Mouse (Mus musculus): ENCODE results near the gene Actr6. TPM values are rescaled to one million over a fixed set of nuclear protein-coding genes. Genes with fewer than 3 reads are reported as not detected.
A peak's percentile ranks its signal among the peaks of the same experiment; 100 is the strongest.

Actr6 gene
- polyA plus RNA-seq, 1 experiment from 2014 or later, result 51.2 TPM

- Histone ChIP-seq H3K27me3 (no peaks in the 10 kb centered on the region), H3K4me3 (replicated peaks) (no peak overlapping the region), H3K27ac (no peak overlapping the region), H3K4me1 (replicated peaks) (peaks cover 14% of the 10 kb centered on the region), H3K9ac (replicated peaks) (no peak overlapping the region), H3K9me3 (no peaks in the 10 kb centered on the region), H3K4me2 (replicated peaks) (no peak overlapping the region), H3K36me3 (no peaks in the 10 kb centered on the region)
- WGBS, result 95% methylated on average over 1 of the region's 1 CpGs
- no peak for ATAC-seq
Observed at GRCm38 (mm10) chr10:89747911-89748310, 15.8 kb upstream of the Actr6 start.

DNA sequence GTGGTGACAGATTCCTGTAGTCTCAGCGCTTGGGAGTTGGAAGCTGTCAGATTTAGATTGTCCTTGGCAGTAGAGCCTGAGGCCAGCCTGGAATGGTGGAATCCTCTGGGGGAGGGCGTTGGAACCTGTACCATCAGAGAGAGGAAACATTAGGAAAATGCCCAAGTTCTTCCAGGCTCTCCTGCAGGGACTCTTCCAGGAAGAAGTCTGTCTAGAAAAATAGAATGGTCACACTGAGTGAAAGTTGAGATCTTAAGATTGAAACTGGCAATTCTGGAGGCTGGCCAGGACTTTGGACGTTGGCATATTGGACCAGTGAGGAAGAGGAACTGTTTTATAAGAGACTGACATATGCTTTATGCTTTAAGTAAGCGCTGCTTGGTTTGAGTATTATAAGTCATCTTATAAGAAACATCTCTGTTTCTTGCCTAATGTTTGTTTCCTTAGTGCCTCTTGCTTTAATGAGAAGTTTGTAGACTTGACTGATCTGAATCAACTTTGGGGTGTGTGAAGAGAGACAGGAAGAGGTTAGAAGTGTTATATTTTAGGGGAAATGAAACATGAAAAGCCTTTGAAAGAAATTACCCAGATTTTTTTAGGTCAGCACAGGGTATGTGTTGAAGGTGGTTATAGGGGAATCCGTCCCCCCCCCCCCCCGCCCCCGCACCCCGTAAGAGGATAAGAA lies 15.3 kb upstream of the Actr6 start:
- H3K9ac ChIP-seq (replicated peaks), result no peak overlapping the region
- H3K4me1 ChIP-seq (replicated peaks), result peaks cover 14% of the 10 kb centered on the region
- H3K4me2 ChIP-seq (replicated peaks), result no peak overlapping the region
- H3K36me3 ChIP-seq, result no peaks in the 10 kb centered on the region
- H3K9me3 ChIP-seq, result no peaks in the 10 kb centered on the region
- ATAC-seq, result no peak
- H3K4me3 ChIP-seq (replicated peaks), result no peak overlapping the region
- no peak overlapping the region for H3K27ac ChIP-seq
- H3K27me3 ChIP-seq, result no peaks in the 10 kb centered on the region
- 96% methylated on average over 8 of the region's 8 CpGs for WGBS

DNA sequence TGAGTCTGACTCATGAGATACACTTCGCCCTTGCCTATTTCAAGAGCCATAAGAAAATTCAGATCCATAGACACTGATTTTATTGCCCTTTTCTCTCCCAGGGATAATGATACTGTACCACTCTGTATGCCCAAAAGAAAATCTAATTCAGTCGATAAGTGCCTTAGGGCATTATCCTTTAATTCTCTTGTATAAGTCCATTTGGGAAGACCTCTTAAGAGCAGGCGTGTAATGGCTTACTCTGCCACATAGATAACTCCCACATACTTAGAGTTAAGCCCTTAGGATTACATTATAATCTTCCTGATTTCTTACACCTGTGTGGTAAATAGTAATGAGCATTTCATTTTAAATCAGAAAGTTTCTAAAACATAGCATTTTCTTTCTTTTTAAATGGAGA lies 14.5 kb upstream of the Actr6 start:
- Histone ChIP-seq H3K27me3 (no peaks in the 10 kb centered on the region), H3K4me3 (replicated peaks) (no peak overlapping the region), H3K27ac (no peak overlapping the region), H3K36me3 (no peaks in the 10 kb centered on the region), H3K4me2 (replicated peaks) (peak overlapping the region; percentile 28; the same call in 1 of the 2 replicates), H3K9ac (replicated peaks) (no peak overlapping the region), H3K4me1 (replicated peaks) (peaks cover 14% of the 10 kb centered on the region), H3K9me3 (no peaks in the 10 kb centered on the region)
- no peak for ATAC-seq
- 62% methylated on average over 3 of the region's 3 CpGs for WGBS

DNA sequence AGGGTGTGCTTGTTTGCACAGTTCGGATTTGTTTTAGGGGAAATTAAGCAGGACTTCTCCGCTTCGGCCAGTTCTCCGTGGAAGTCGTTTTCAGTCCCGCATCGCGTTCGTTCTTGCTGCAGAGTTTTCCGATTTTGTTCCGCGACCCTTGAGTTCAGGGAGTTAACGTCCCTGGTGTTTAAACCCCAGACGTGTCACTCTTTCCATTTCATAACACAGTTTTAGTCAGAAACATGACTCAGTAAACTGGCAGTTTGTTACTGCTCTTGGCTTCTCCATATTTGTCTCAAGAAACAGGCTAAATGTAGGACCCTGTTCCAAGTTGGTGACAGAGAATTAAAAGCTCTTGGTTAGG lies 13.5 kb upstream of the Actr6 start:
- peak overlapping the region; percentile 78 for H3K4me2 ChIP-seq (replicated peaks)
- peak overlapping the region; percentile 93 for H3K9ac ChIP-seq (replicated peaks)
- H3K36me3 ChIP-seq, result no peaks in the 10 kb centered on the region
- no peaks in the 10 kb centered on the region for H3K27me3 ChIP-seq
- no peaks in the 10 kb centered on the region for H3K9me3 ChIP-seq
- peak overlapping the region; percentile 95; the same call in 1 of the 2 replicates for H3K27ac ChIP-seq
- H3K4me1 ChIP-seq (replicated peaks), result peaks cover 14% of the 10 kb centered on the region
- WGBS, result under 1% methylated on average over 14 of the region's 14 CpGs
- H3K4me3 ChIP-seq (replicated peaks), result peak overlapping the region; percentile 93
- no peak for ATAC-seq

DNA sequence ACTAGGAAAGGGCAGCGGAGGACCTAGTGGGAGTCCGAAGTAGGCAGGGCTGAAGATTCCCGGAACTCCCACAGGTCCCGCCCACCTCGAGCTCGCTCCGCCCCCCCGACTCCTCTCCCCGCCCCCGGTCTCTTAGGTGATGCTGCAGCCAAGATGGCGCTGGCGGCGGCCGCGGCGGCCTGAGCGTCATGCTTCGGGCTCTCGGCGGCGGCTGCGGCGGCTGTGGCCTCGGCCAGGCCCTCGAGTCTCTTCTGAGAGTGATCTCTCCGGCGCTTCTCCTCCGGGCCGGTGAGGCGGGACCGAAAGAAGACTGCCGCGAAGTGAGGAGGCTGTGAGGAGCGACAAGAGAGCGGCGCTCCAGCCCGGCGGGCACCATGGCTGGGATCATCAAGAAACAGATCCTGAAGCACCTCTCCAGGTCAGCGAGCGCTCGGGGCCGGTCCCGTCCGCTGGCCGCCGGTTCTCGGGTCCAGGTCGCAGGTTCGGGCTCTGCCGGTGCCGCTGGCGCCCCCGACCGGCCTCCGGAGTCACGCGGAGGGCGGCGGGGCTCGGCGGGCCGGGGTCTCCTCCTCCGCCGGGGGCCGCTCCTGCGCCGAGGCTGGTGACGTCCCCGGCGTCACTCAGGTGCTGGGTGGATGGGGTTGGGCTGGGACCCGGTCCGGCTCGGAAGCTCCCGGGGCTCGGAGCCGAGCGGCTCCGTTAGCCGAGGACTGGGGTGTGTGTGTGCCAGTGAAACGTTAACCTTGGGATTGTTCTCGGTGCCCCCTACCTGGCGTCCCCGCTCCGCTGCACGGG lies 13.0 kb upstream of the Actr6 start, which contains the start of gene Uhrf1bp1l:
Gene Uhrf1bp1l, plus strand, starts transcription at position 121 of the 795 bp plus-strand sequence.
- H3K27me3 ChIP-seq, result no peaks in the 10 kb centered on the region
- peak within 1 kb of the TSS; percentile 78 for H3K4me2 ChIP-seq (replicated peaks)
- peak within 1 kb of the TSS; percentile 93 for H3K4me3 ChIP-seq (replicated peaks)
- WGBS, result under 1% methylated on average over 85 of the region's 85 CpGs
- no peaks in the 10 kb centered on the region for H3K36me3 ChIP-seq
- peak within 1 kb of the TSS; percentile 95 for H3K27ac ChIP-seq
- H3K9ac ChIP-seq (replicated peaks), result peak within 1 kb of the TSS; percentile 93
- peaks cover 14% of the 10 kb centered on the region for H3K4me1 ChIP-seq (replicated peaks)
- H3K9me3 ChIP-seq, result no peaks in the 10 kb centered on the region
- peak; percentile 94 for ATAC-seq

GRCm38 (mm10) chr10:89744341-89744740 lies 12.2 kb upstream of the Actr6 start:
- Histone ChIP-seq H3K9ac (replicated peaks) (no peak overlapping the region), H3K4me1 (replicated peaks) (peaks cover 14% of the 10 kb centered on the region), H3K4me2 (replicated peaks) (peak overlapping the region; percentile 78), H3K36me3 (no peaks in the 10 kb centered on the region), H3K4me3 (replicated peaks) (peak overlapping the region; percentile 93), H3K27me3 (no peaks in the 10 kb centered on the region), H3K9me3 (no peaks in the 10 kb centered on the region), H3K27ac (no peak overlapping the region)
- WGBS, result 31% methylated on average over 3 of the region's 3 CpGs
- no peak for ATAC-seq

DNA sequence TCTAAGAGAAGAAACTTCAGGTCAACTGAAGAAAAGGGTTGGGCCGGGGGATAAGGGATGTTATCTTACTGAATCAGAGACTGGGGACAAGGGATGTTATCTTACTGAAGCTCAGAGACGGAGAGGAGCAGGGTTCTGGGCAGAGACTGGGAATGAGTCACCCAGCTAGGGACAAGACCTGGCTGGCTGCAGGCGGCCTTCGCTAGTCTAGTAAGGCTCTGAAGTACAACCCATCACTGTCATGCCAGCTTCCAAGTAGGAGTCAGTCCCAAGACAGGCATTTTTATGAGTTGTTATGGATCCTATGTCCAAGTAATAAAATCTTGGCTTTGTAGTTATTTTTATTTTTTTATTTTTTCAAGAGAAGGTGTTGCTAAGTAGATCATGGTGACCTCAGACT lies 11.2 kb upstream of the Actr6 start:
- no peaks in the 10 kb centered on the region for H3K27me3 ChIP-seq
- H3K9me3 ChIP-seq, result no peaks in the 10 kb centered on the region
- no peak for ATAC-seq
- H3K4me3 ChIP-seq (replicated peaks), result no peak overlapping the region
- 91% methylated on average over 4 of the region's 4 CpGs for WGBS
- H3K4me1 ChIP-seq (replicated peaks), result peaks cover 14% of the 10 kb centered on the region
- no peak overlapping the region for H3K4me2 ChIP-seq (replicated peaks)
- H3K9ac ChIP-seq (replicated peaks), result no peak overlapping the region
- H3K36me3 ChIP-seq, result no peaks in the 10 kb centered on the region
- no peak overlapping the region for H3K27ac ChIP-seq

- ATAC-seq, result no peak
Observed at GRCm38 (mm10) chr10:89740995-89741394, 8.9 kb upstream of the Actr6 start.

DNA sequence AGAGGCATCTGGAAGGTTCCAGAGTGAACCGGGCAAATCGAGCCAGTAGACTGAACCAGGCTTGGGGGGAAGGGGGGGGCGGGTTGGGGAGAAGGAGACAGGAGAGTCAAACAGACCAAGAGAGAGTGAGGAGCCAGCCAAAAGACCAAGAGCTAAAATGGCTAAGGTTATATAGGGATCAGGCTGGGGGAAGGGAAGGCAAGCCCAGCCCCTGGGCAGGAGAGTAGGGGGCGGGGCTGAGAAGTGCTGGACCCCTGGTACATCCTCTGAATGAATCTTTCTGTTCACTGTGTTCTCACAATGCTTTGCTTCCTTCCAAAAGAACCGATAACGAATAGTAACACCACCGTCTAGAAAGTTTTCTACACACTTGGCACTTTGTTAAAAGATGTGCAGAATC lies 7.6 kb upstream of the Actr6 start:
- 62% methylated on average over 7 of the region's 7 CpGs for WGBS
- no peak overlapping the region for H3K4me2 ChIP-seq (replicated peaks)
- H3K27me3 ChIP-seq, result no peaks in the 10 kb centered on the region
- H3K9me3 ChIP-seq, result no peaks in the 10 kb centered on the region
- no peak overlapping the region for H3K4me3 ChIP-seq (replicated peaks)
- no peak for ATAC-seq
- H3K4me1 ChIP-seq (replicated peaks), result peaks cover 3% of the 10 kb centered on the region; the same call in 1 of the 2 replicates
- H3K27ac ChIP-seq, result no peak overlapping the region
- no peak overlapping the region for H3K9ac ChIP-seq (replicated peaks)
- H3K36me3 ChIP-seq, result no peaks in the 10 kb centered on the region

More at GRCm38 (mm10) chr10:89740995-89741394, 8.9 kb upstream of the Actr6 start:
- Histone ChIP-seq H3K4me1 (replicated peaks) (peaks cover 3% of the 10 kb centered on the region; the same call in 1 of the 2 replicates), H3K27ac (no peak overlapping the region), H3K4me2 (replicated peaks) (no peak overlapping the region), H3K9ac (replicated peaks) (no peak overlapping the region), H3K4me3 (replicated peaks) (no peak overlapping the region), H3K27me3 (no peaks in the 10 kb centered on the region), H3K9me3 (no peaks in the 10 kb centered on the region), H3K36me3 (no peaks in the 10 kb centered on the region)
- 86% methylated on average over 6 of the region's 6 CpGs for WGBS

- H3K9ac ChIP-seq (replicated peaks), result no peak overlapping the region
- no peaks in the 10 kb centered on the region for H3K4me1 ChIP-seq (replicated peaks)
- no peaks in the 10 kb centered on the region for H3K36me3 ChIP-seq
- no peak for ATAC-seq
- H3K27me3 ChIP-seq, result no peaks in the 10 kb centered on the region
- H3K4me3 ChIP-seq (replicated peaks), result no peak overlapping the region
- H3K9me3 ChIP-seq, result no peaks in the 10 kb centered on the region
- H3K4me2 ChIP-seq (replicated peaks), result no peak overlapping the region
- no peak overlapping the region for H3K27ac ChIP-seq
- WGBS, result 91% methylated on average over 9 of the region's 9 CpGs
Observed at GRCm38 (mm10) chr10:89738395-89738794, 6.3 kb upstream of the Actr6 start.

- WGBS, result 92% methylated on average over 3 of the region's 3 CpGs
- ATAC-seq, result no peak
- Histone ChIP-seq H3K27ac (no peak overlapping the region), H3K9ac (replicated peaks) (no peak overlapping the region), H3K27me3 (no peaks in the 10 kb centered on the region), H3K36me3 (no peaks in the 10 kb centered on the region), H3K4me1 (replicated peaks) (peaks cover under 1% of the 10 kb centered on the region), H3K4me3 (replicated peaks) (no peak overlapping the region), H3K9me3 (no peaks in the 10 kb centered on the region), H3K4me2 (replicated peaks) (no peak overlapping the region)
Observed at GRCm38 (mm10) chr10:89737887-89738286, 5.8 kb upstream of the Actr6 start.

- H3K4me1 ChIP-seq (replicated peaks), result peaks cover 5% of the 10 kb centered on the region
- ATAC-seq, result no peak
- no peak overlapping the region for H3K4me2 ChIP-seq (replicated peaks)
- 48% methylated on average over 5 of the region's 5 CpGs for WGBS
- no peak overlapping the region for H3K27ac ChIP-seq
- H3K9ac ChIP-seq (replicated peaks), result no peak overlapping the region
- H3K36me3 ChIP-seq, result no peaks in the 10 kb centered on the region
- no peaks in the 10 kb centered on the region for H3K27me3 ChIP-seq
- H3K9me3 ChIP-seq, result no peaks in the 10 kb centered on the region
- H3K4me3 ChIP-seq (replicated peaks), result no peak overlapping the region
Observed at GRCm38 (mm10) chr10:89737092-89737491, 5.0 kb upstream of the Actr6 start.

All from midbrain, embryonic 13.5 days (tissue).